Mouse (Mus musculus): ENCODE measurements around the gene Golph3.

DNA sequence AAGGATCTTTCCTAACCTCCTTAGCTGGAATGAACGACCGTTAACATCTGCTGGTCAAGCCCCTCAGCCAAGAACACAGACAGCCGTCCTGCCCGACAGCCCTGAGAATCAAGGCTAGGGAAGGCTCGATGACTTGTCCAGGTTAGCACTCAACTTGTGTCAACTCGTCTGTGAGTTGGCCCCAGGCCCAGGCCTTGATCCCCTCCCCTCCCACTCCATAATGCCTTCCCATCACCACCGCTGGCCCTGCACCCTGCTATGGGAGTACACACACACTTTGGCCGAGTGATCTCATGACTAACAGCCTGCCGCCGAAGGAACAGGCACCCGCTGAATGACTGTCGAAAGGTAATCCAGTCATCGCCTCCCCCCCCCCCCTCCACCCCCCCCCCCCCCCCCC lies 63.4 kb downstream of the Golph3 start:
- TF ChIP-seq CTCF (IDR thresholded peaks at IDR 0.05; ENCODE audit: low read depth) (no peak), EP300 (IDR thresholded peaks at IDR 0.05; ENCODE audit: low read depth) (no peak)

Data from liver, embryonic 14.5 days (tissue).